Mouse (Mus musculus) gastrocnemius, postnatal 10 days (tissue): Measurements from ENCODE around the gene St5. TPM values are rescaled to one million over a fixed set of nuclear protein-coding genes. Genes with fewer than 3 reads are reported as not detected.
A peak's percentile ranks its signal among the peaks of the same experiment; 100 is the strongest.

Source experiments
- DNase-seq: peaks from one replicate; pipeline ENCODE4 v3.0.0; 2021; ENCODE audit warnings: mixed read lengths
- total RNA-seq, 2 experiments: library from RNA; stranded (reverse); gene quantifications; 2 replicates each; pipeline ENCODE4 v1.2.3; 2021

The St5 gene
- total RNA-seq, 2 experiments from 2014 or later, result 22.3 to 32.0 TPM

DNA sequence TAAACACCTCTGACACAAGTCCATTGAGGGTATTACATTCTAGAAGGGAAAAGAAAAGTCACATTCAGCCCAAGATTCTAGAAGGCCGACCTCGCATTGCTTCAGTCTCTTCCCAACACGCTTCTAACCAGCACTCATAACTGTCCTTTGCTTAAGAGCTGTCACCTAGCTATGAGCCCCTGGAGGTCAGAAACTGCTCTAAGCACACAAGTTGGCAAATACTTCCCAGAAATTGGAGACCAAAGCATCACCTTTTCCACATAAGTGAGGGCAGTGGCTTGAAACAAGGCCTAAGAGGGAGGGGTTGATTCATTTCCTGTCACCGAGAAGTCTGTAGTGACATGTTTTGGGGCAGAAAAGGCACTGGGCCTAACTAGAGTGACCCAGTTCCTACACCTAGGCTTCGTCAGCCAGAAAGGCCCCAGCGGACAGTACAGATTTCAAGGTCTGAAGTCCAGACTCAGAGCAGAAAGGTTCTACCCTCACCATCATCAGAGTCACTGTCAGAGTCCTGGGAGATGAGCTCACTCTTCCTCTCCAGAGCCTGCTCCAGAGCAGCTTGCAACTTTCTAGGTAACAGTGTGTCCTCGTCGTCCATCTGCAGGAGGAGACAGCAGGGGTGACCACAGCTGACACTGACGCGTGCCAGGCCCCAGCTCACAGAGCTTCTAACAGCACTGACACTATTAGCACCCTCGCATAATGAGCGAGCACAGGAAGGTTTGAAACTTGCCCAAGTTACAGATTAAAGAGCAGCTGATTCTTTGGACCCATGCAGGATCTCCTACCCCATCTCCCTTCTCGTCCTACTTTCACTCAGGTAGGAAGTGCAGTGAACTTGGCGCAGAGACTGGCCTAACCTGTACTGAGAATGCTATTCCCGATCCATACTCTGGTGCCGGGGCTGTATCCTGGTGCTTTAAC, 177.4 kb downstream of the St5 start:
- DNase-seq, result no peak

DNA sequence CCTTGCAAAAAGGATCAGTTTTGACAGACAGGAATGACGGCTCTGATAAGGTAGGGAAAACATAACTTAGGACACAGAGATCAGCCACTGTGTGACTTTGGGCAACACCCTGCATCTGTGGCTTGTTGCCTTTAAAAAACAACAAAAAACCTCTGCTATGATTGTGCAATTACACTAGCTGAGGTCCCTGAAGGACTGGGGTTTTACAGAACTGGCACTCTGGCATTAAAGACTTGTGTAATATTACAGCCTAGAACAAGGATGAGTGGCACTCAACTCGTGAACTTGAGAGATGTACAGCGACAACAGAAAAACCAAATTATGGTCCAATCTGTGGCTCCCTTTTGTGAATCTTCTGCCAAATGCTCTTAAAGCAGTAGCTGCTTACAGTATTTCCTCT, 178.6 kb downstream of the St5 start:
- DNase-seq, result no peak

DNA sequence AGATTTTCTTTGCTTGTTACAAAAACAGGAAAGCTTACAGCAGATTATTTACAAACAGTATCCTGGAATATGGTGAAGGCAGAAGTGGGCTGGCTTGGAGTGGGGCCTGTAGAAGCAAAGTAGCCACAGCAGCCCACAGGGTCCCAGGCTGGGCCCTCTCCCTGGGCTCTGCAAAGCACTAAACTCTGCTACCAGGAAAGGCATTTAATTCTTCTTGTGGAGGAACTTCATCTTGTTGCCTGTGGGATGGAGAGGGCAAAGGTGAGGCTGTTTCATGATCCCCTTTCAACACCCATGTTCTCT, 179.0 kb downstream of the St5 start:
- no peak for DNase-seq

DNA sequence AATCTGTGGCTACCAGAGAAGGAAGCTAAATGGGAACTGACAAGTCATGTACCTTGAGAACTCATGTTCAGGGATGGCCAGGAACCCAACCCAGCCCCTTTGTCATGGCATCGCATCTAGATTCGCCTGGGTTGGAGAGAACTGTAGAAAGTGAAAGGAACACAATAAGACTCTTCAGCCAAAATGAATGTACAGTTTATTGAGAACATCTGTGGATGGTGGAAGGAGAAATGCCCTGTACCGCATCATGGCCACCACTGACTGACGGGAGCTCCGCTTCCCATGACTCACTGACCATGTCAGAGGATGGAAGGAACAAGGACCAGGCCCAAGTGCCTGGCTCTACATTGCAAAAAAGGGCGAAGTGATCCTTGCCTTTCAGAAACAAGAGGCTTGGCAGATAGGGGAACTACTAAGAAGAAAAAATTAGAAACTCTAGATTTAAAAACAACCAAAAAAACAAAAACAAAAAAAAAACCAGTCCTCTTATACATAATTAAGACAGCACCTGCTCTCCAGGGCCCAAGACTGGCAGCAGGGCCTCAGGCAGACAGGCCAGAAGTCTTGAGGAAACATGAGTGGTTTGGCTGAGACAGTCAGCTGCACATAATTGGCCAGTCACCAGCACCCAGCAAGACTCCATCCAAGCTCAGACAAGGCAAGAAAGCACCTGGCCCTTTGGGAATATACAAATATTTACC, 179.5 kb downstream of the St5 start:
- no peak for DNase-seq

DNA sequence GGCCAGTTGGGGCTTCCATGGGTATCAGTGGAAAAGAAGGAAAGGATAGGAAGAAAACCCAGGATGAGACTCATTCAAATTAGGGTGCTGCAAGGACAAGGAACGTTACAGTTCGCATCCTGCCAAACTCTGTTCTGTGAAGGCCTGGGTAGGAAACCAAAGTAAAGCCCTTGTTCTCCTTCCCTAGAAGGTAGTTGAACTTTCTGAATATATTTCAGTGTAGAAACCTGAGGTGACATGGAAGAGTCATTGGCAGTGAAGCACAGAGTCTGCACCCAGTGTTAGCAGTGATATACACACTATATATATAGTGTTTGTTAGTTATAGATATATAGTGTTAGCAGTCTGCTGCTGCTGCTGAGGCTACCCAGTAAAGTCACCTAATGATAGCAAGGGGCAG, 180.1 kb downstream of the St5 start:
- no peak for DNase-seq

DNA sequence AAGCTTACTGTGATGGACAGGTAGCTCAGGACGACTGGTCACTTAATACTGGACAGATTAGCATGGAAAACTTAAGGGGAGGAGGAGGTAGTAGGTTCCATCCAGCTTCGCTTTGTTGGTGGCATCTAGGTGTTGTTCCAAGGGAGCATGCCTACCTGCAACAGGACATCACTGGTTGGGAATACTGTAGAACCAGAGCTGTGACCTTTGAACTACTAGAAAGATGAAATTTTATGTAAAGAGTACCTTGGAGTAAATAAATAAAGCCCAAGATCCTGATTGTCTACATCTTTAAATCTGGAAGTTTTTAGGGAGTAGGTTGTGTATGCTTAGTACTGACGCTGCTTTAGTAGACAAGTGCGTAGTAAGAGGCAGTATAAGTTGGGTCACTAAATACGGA, 181.3 kb downstream of the St5 start:
- no peak for DNase-seq

DNA sequence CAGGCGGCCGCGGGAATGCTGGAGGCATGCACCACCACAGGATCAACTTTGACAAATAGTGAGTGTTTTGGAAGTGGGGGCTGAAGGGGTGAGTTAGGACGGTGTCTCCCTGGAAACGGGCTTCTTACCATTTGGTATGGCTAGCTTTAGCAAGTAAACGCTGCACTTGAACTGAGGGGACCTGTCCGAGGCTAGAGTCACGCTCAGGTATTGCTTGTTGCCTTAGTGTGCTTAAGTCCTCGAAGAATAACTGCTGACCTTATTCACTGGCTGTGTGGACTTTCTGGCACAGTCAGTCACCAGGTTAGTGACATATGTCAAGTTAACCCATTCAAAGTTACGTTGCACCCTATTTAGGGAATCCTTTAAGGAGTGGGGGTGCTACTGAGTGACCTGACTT, 183.5 kb downstream of the St5 start:
- no peak for DNase-seq

DNA sequence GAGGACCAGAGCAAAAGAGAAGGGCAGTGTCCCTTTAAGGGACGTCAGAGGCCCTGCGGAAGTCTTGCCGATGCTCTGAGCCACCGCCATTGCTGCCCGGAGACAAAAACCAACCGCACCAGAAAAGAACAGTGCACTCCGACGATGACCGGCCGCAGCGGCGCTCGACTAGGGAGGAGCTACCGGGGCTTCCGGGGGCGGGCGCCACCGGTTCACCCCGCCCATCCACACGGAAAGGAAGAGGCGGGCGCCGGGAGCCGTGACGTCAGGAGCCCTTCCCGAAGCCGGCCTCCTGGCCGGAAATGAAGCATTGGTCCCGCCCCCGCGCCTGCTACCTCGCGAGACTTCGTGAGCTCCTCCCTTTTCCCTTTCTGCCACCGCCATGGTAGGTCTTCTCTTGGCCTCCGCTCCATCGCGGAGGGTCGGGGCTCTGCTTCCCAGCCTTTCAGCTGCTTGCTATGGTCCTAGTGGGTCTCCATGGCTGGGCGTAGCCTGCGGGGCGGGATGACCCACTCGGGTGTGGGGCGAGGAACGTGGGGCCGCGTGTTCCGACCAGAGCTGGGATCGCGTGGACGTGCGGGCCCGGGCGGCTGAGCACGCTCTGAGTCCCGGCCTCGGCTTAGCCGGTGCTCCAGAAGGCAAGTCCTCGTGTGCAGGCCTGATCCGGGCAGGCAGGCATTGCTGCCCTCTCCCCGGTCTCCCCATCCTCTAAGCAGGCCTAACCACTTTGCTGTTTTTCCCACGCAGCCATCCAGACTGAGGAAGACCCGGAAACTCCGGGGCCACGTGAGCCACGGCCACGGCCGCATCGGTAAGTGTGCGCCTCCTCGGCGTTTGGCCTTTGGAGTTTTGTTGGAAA, 184.3 kb downstream of the St5 start, which contains the start of gene Rpl27a:
Gene Rpl27a, plus strand, starts transcription at position 310 of the 859 bp plus-strand sequence.
- peak; percentile 99 for DNase-seq

DNA sequence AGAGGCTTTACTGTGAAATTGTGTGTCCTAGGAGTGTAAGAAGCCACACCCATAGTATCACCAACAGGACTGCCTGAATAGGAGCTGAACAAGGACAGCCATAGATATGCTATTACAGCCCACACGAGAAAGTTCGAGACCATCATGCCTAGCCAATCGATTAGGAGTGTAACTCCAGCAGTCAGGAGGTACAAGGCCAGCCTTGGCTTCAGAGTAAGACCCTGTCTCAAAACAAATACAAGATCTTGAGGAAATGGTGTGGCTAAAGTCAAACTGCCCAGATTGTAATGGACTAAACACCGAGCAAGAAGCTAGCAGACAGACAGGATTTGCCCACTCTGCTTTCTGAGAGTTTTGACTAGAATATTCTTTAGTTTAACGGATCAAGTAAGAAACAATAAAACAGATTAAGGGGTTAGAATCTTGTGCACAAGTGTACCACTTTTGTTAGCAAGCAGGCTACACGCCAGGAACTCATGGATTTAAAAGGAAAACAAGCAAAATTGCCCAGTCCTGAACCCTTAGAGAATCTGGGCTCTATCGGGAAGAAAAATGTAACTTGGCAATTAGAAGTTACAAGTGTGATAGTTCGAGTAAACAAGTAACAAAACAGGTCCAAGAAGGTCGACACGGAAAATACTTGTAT, 185.2 kb downstream of the St5 start:
- DNase-seq, result no peak

DNA sequence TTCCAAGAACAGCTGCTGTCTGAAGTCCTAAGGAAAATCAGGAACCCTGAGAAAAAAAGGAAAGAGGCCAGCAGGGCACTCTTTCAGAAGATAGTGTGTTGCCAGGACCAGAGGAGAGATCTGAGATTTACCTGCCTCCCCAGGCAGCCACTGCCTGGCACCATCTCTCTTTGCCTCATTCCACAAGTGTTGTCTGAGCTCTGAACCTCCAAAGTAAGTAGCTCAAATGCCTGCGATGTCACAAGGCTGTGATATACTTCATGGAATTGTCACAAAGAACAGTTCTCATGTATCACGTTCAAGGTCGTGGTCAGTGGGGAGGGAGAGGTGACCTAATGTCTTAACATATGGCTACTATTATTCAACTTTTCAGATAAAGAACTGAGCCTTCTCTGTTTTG, 186.9 kb downstream of the St5 start:
- no peak for DNase-seq

DNA sequence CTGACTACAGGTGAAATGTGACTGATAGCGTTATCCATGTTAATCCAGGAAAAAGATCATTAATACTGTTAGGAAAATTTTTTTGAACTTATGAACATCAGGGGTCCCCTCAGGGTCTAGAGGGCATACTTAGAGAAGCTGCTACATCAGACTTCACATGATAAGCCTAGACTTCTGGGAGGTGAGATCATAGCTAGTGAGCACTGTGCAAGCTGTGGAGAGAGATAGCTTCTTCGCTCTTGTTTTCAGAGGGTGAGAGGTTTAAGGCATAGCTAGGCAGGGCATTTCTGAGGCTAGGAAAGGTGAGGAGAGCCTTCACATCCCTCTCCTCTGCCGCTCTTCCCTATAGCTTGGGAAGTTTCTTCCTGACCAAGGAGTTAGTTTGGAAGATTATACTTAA, 191.6 kb downstream of the St5 start:
- no peak for DNase-seq

DNA sequence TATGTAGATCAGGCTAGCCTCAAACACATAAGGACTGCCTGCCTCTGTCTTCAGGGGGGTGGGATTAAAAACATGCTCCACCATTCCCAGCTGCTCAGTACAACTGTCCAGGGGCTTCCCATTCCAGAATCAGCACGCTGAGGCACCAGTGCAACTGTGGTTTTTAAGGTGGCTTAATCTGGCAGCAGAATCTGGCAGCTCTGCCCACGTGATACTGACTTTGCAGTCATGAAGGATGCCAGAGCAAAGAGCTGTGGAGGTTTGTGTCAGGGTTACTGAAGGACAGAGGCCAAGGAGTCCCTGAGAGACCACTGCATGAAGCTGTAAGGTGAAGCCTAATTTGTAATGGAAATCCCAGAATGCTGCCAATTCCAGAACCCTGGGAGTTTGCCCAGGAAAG, 192.6 kb downstream of the St5 start:
- DNase-seq, result no peak

DNA sequence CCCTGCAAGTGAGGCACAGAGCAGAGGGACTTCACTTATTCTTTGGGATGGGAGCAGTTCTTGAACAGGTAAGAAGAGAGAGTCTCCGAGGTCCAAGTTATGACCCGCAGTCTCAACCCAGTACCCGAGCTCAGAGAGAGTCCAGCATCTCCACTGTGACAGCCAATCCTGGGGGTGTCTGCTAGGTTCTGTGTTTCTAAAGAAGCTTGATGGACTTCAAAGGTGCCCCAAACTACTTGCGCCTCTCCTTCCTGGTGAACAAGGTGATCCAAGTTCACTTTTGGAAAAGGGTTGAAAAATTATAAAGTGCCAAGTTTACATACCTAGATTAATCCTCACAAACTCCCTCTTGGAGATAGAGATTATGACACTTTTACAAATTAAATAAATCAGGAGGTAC, 195.4 kb downstream of the St5 start, which contains the start of gene Trim66:
Gene Trim66, minus strand, starts transcription at position 101 of the 400 bp plus-strand sequence.
- DNase-seq, result no peak

DNA sequence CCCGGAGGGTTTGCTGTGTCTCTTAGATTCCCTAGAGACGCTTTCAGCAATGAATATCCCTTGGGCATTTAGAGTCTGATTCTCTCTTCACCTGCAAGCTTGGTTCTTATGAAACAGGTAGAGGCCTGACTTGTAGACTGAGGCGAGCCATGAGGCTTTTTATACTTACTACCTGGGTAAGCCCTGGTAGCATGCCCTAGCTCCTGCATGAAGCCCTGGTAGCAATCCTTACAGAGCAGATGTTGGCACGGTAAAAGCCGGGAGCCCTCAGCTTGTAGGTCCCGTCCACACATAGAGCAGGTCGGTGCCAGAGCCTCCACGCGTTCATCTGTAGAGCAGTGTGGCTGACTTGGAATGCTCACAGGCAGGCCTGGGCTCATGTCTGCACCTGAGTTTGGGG, 195.8 kb downstream of the St5 start:
- DNase-seq, result no peak

DNA sequence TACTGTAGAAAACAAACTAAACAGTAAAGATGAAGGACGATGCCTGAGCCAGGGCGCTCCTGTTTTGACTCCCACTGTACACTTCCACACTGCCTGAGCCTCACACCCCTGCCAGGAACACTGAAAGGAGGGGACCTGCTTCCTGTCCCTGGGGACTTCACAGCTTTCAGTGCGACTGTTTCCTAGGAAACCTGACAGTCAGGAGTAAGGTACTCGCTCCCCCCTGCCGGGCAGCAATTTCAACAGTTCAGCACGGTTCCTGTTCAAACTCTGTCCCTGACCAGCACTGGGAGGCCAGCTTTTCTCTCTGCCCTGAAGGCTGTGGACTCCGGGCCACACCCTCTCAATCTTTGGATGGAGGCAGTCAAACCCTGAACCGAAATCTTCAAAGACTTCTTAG, 196.3 kb downstream of the St5 start:
- DNase-seq, result no peak

DNA sequence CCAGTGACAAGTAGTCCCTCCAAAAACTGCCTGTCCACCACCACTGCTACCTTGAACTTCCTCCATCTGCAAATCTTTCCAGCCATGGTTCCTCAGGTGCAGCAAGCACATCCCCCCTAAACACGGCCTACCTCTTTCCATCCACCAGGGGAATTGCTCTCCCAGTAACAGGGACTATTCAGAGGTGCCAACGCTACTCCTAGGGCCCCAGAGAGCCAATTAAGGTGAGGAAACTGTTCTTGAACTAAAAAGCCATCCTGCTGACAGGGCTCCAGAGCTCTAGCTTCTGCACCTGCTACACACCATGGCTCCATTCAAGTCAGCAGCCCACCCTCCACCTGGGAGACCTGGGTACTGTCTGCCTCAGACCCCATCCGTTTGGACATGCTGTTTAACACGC, 205.9 kb downstream of the St5 start:
- no peak for DNase-seq

DNA sequence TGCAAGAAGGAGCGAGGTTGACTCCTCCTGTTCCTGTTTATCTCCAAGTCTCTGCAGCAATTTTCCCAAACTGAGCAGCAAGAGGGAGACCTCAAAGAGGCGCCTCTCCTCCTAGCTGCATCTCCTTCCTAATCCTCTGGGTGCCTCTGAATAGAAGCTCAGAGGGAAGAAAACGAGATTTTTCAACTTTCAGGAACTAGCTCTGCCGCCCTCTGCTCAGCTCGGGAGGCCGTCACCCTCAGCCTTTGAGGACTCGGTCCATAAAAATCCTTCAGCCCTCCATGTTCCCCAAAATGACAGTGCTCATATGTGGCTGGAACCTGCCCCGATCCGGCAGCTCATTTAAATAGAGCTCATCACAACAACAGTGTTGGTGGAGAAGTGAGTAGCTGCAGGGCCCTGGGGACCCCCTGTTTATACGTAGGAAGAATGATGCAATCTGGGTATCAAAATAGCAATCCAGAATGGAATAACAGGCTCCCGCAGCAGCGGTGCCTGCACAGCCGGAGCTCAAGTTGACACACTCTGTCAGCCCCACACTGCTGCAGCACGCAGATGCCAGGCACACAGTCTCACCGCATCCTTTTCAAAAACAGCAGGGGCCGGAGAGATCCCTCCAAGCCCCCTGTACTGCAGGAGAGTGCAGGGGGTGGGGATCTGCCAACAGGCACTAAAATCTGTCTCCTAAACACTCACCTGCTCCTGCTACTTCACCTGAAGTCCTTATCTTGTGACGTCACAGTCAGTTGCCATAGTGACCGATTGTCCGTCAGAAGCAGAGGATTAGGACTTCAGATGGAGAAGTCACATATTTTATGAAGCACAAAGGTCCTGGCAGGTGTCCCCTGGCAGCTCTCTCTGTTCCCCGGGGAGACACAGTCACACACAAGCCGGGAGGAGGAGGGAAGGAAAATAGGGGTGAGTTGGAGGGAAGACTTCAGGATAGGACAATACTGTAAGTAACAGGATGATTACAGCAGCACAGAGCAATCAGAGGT, 209.8 kb downstream of the St5 start:
- no peak for DNase-seq

DNA sequence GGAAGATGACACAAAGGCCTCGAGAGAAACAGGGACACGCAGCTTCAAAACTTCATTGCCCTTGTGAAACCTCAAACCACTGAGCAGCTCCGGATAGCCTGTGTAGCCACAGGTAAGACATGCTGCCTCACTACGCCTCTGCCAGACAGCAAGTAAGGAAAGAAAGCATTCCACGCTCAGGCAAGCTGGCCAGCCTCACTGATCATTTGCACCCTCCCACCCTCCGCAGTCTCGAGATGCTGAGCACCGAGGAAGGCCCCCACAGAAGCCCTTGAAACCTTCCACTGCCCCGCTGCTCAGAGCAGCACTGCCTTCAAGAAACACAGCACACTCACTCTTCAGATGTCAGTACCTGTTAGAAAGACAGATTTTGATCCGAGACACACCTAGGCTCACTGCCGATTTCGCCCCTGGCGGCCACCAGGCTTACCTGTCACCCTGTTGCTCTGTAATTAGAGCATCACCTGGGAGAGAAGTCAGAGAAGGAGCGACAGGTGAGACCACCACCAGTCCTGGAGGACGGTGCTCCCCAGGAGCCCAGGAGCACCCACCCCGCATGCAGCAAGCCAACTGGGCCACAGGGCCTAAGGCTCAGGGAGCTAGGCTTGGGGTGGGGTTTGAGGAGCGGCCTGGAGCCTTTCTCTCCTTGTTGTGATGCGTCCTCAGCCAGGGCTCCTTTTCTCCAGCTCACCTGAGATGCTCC, 210.6 kb downstream of the St5 start:
- no peak for DNase-seq

DNA sequence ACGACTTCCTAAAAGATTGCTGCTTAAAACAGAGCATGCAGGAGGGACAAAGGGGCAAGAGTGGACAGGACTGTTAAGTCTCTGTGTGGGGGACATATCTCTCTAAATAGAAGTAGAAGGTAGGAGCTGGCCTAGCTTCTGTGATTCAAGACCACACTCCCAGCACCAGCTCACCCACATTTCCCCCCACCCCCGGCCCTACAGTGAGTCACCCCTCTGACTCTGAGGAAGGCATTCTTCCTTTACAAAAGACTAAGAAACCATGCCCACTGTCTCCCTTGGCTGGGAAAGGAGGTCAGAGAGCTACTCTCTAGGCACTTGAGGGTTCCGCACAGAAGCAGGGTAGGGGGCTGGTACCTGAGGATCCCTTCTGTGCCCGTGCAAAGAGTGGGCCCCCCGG, 219.2 kb downstream of the St5 start:
- no peak for DNase-seq

DNA sequence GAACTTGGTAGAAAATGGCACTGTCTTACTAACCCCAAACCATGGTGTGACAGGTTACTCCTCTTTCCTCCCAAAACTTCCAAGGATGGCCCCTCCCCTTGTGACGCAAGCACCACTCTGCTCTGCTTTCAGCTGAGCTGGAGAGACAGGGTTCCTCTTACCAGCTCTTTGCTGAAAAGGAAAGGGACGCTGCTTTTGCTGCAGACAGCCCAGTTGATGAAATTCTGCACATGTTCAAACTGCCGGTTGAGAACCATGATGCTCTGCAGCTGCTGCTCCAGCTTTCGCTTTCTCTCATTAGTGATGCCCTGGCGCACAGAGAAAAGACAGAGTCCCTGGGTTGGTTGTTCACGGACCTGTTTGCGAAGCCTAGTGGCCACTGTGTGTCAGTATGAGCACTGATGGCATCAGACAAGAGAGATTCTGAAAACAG, 222.6 kb downstream of the St5 start:
- DNase-seq, result no peak
